Mouse (Mus musculus) small intestine, adult 2 months (tissue): Measurements from ENCODE around the gene Lix1.

Experiments
- CTCF ChIP-seq: fragments of 200-500 bp; IDR thresholded peaks from 2 replicates; pipeline ENCODE4 v1.5.1; 2012; ENCODE audit warnings: low read depth, mild to moderate bottlenecking, control low read depth, inconsistent platforms, low read length, moderate library complexity, mixed read lengths; ENCODE audit not compliant: insufficient replicate concordance, insufficient read length; ENCODE audit errors: extremely low read depth
- POLR2A ChIP-seq: fragments of 200-500 bp; IDR thresholded peaks from 2 replicates; pipeline ENCODE4 v1.6.1; 2012; ENCODE audit warnings: low read depth, mild to moderate bottlenecking, control low read depth, inconsistent platforms, low read length, moderate library complexity

- TF ChIP-seq CTCF (no peak), POLR2A (no peak)
Observed at GRCm38 (mm10) chr17:17373550-17373917, 28.9 kb upstream of the Lix1 start.
